Comparison of ENCODE assay signal across 9 mouse cellular contexts in the genomic region with DNA sequence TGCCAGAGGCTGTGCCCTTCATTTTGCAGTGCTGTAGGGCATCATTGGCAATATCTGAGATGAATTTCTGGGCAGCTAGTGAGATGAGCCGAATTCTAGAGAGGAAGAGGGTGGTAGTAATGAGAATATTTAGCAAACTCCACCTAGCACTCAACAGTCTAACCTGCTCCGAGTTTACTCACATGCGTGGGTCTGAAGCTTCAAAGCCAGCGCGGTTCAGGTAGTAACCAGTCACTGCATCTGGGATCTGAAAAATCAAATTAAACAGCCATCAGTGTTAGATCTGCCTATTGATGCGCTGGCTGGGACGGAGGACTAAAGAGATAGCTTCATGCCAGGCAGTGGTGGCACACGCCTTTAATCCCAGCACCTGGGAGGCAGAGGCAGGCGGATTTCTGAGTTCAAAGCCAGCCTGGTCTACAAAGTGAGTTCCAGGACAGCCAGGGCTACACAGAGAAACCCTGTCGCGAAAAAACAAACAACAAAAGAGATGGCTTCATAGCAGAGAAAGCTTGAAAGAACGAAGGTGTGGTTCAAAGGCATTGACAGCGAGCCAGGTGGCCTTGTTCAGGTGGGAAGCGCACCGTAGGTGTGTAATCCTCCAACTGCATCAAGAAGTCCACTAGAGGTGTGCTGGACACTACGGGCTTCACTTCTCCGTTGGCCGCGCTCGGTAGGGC. TPM values are rescaled to one million over a fixed set of nuclear protein-coding genes. Genes with fewer than 3 reads are reported as not detected.
A peak's percentile ranks its signal among the peaks of the same experiment; 100 is the strongest.
DNase-seq lines count a peak whose midpoint lies in the region; ATAC-seq and TF ChIP-seq lines count a peak whose summit lies in the region.
"Not testable (repeated sequence)": the region's sequence is repeated elsewhere in the genome, so short reads cannot be mapped to it uniquely, and the experiment has no call there.
"Had no signal": no experiment of that assay in that cellular context is flagged by ENCODE, and none has a peak within 500 bp of the region (broad histone marks: within the 10 kb centered on the region; RNA-seq: fewer than 3 reads in every experiment).

No protein-coding gene starts in this region.

- H3K27ac ChIP-seq in embryonic fibroblast, embryonic 13.5 days (ENCODE audit: insufficient read depth, low read length): peak overlapping the region; percentile 53; the same call in 1 of the 2 replicates
- H3K27ac ChIP-seq in heart, embryonic 10.5 days: peak overlapping the region; percentile 96
- H3K27ac ChIP-seq in hindbrain, embryonic 15.5 days (replicated peaks): peak overlapping the region; percentile 88
- H3K27ac ChIP-seq in left cerebral cortex, adult 2 months: peak overlapping the region; percentile 84
- peak overlapping the region; percentile 83; the same call in 1 of the 2 replicates for H3K27ac ChIP-seq in liver, embryonic 16.5 days (ENCODE audit: low read length)
- H3K27ac ChIP-seq in midbrain, embryonic 14.5 days (replicated peaks; ENCODE audit: low read depth, low read length): peak overlapping the region; percentile 80; the same call in 1 of the 2 replicates
- peak overlapping the region; percentile 29; the same call in 1 of the 2 replicates for H3K27ac ChIP-seq in stomach, embryonic 14.5 days (ENCODE audit: low read length)

- H3K9ac ChIP-seq in hindbrain, embryonic 15.5 days: peak overlapping the region; percentile 89
- H3K9ac ChIP-seq in liver, embryonic 16.5 days (ENCODE audit: low read depth, low read length): peak overlapping the region; percentile 88
- H3K9ac ChIP-seq in midbrain, embryonic 14.5 days (replicated peaks; ENCODE audit: low read length): peak overlapping the region; percentile 88
- peak overlapping the region; percentile 63 for H3K9ac ChIP-seq in stomach, embryonic 14.5 days (replicated peaks; ENCODE audit: low read depth, low read length)

- H3K27me3 ChIP-seq in heart, embryonic 10.5 days (ENCODE audit: insufficient read depth, poor library complexity, severe bottlenecking); hindbrain, embryonic 15.5 days; liver, embryonic 16.5 days (ENCODE audit: control insufficient read depth, insufficient read depth, low read depth, low read length); midbrain, embryonic 14.5 days (ENCODE audit: control insufficient read depth, insufficient read depth, low read length); stomach, embryonic 14.5 days (ENCODE audit: control insufficient read depth, insufficient read depth, low read length): not testable (repeated sequence)

- not testable (repeated sequence) for H3K4me1 ChIP-seq in embryonic fibroblast, embryonic 13.5 days (ENCODE audit: control insufficient read depth, insufficient read depth, low read length); midbrain, embryonic 14.5 days (ENCODE audit: control insufficient read depth, insufficient read depth, low read length)
- peaks cover 26% of the 10 kb centered on the region for H3K4me1 ChIP-seq in heart, embryonic 10.5 days
- H3K4me1 ChIP-seq in hindbrain, embryonic 15.5 days (replicated peaks): peaks cover 25% of the 10 kb centered on the region
- peaks cover 29% of the 10 kb centered on the region for H3K4me1 ChIP-seq in liver, embryonic 16.5 days (ENCODE audit: control insufficient read depth, low read depth, low read length)
- H3K4me1 ChIP-seq in stomach, embryonic 14.5 days (ENCODE audit: control insufficient read depth, insufficient read depth, low read length): peaks cover 13% of the 10 kb centered on the region

- 32% methylated on average over 20 of the region's 20 CpGs for WGBS in heart, embryonic 10.5 days
- 36% methylated on average over 20 of the region's 20 CpGs for WGBS in hindbrain, embryonic 15.5 days
- WGBS in liver, embryonic 16.5 days (ENCODE audit: insufficient replicate concordance): 28% methylated on average over 20 of the region's 20 CpGs
- 35% methylated on average over 20 of the region's 20 CpGs for WGBS in midbrain, embryonic 14.5 days
- WGBS in stomach, embryonic 14.5 days: 32% methylated on average over 20 of the region's 20 CpGs

- not testable (repeated sequence) for ATAC-seq in hindbrain, embryonic 15.5 days (ENCODE audit: low FRiP score, low read depth); liver, embryonic 16.5 days (ENCODE audit: low read depth); midbrain, embryonic 14.5 days (ENCODE audit: low FRiP score, low TSS enrichment); stomach, embryonic 14.5 days (ENCODE audit: insufficient number of reproducible peaks, insufficient read depth, low FRiP score, low read depth)

- intact Hi-C loops in left cerebral cortex, adult 2 months (cut with DNase I): not testable (repeated sequence)

- TF ChIP-seq POLR2A in embryonic fibroblast, embryonic 13.5 days (IDR thresholded peaks at IDR 0.05; ENCODE audit: low read depth, low read length): peak; percentile 43

- not testable (repeated sequence) for TF ChIP-seq CTCF in embryonic fibroblast, embryonic 13.5 days (IDR thresholded peaks at IDR 0.05; ENCODE audit: borderline replicate concordance, insufficient read depth, low read length); left cerebral cortex, adult 2 months (IDR thresholded peaks at IDR 0.05)

- not testable (repeated sequence) for H3K9me3 ChIP-seq in heart, embryonic 10.5 days; hindbrain, embryonic 15.5 days; liver, embryonic 16.5 days (replicated peaks; ENCODE audit: control insufficient read depth, low read length); midbrain, embryonic 14.5 days (ENCODE audit: control insufficient read depth, low read length); stomach, embryonic 14.5 days (ENCODE audit: control insufficient read depth, low read depth, low read length)

- DNase-seq in MN1 (ENCODE audit: low spot score): peak; percentile 9
- peak; percentile 69 for DNase-seq in heart, embryonic 10.5 days (ENCODE audit: low spot score)
- DNase-seq in left cerebral cortex, adult 2 months (ENCODE audit: extremely low spot score in 1 of 2, low spot score in 2 of 2); midbrain, embryonic 14.5 days: not testable (repeated sequence)

- H3K4me2 ChIP-seq in hindbrain, embryonic 15.5 days: peak overlapping the region; percentile 97
- peak overlapping the region; percentile 90 for H3K4me2 ChIP-seq in liver, embryonic 16.5 days (ENCODE audit: low read depth, low read length)
- peak overlapping the region; percentile 89 for H3K4me2 ChIP-seq in midbrain, embryonic 14.5 days (ENCODE audit: low read length)
- H3K4me2 ChIP-seq in stomach, embryonic 14.5 days (replicated peaks; ENCODE audit: low read depth, low read length): peak overlapping the region; percentile 75

- peaks cover 58% of the 10 kb centered on the region for H3K36me3 ChIP-seq in heart, embryonic 10.5 days
- peaks cover 29% of the 10 kb centered on the region for H3K36me3 ChIP-seq in hindbrain, embryonic 15.5 days
- peaks cover 26% of the 10 kb centered on the region for H3K36me3 ChIP-seq in liver, embryonic 16.5 days (ENCODE audit: control insufficient read depth, insufficient read depth)
- H3K36me3 ChIP-seq in midbrain, embryonic 14.5 days (ENCODE audit: control insufficient read depth, insufficient read depth, low read length): peaks cover 57% of the 10 kb centered on the region
- peaks cover 25% of the 10 kb centered on the region for H3K36me3 ChIP-seq in stomach, embryonic 14.5 days (ENCODE audit: control insufficient read depth, insufficient read depth, low read length)

- peak overlapping the region; percentile 55 for H3K4me3 ChIP-seq in embryonic fibroblast, embryonic 13.5 days (ENCODE audit: insufficient read depth, low read length)
- H3K4me3 ChIP-seq in heart, embryonic 10.5 days: peak overlapping the region; percentile 96
- H3K4me3 ChIP-seq in hindbrain, embryonic 15.5 days: peak overlapping the region; percentile 97
- peak overlapping the region; percentile 72 for H3K4me3 ChIP-seq in left cerebral cortex, adult 2 months
- H3K4me3 ChIP-seq in liver, embryonic 16.5 days (ENCODE audit: low read depth, low read length): peak overlapping the region; percentile 92
- peak overlapping the region; percentile 92 for H3K4me3 ChIP-seq in midbrain, embryonic 14.5 days (replicated peaks; ENCODE audit: low read depth, low read length)
- peak overlapping the region; percentile 56 for H3K4me3 ChIP-seq in stomach, embryonic 14.5 days (ENCODE audit: low read depth, low read length)

RNA-seq across cellular contexts. Expression of gene Taf10, which starts 0.8 kb away (rescaled TPM):
- 146 and 155 TPM in 2 replicates for polyA plus RNA-seq in embryonic fibroblast, embryonic 13.5 days (2011; ENCODE audit: insufficient read length, low read depth, missing spikeins)
- 153 and 184 TPM in 2 replicates for polyA plus RNA-seq in heart, embryonic 10.5 days (2016; fragmentation: Nextera tagmentation; extraction: Ambion mirVana)
- 100 and 110 TPM in 2 replicates for polyA plus RNA-seq in hindbrain, embryonic 15.5 days (2015; fragmentation: Nextera tagmentation; extraction: Ambion mirVana)
- total RNA-seq in left cerebral cortex, adult 2 months (2021): 100 to 1,000 TPM; 110 to 111 TPM
- 82.4 and 84.8 TPM in 2 replicates for polyA plus RNA-seq in liver, embryonic 16.5 days (2015; fragmentation: Nextera tagmentation; extraction: Ambion mirVana)
- polyA plus RNA-seq in midbrain, embryonic 14.5 days (2014; fragmentation: Nextera tagmentation; extraction: Ambion mirVana): 131 and 152 TPM in 2 replicates
- 133 and 135 TPM in 2 replicates for polyA plus RNA-seq in stomach, embryonic 14.5 days (2014; fragmentation: Nextera tagmentation; extraction: Ambion mirVana)

RNA-seq across cellular contexts. Expression of gene Rrp8, which starts 6.2 kb away (rescaled TPM):
- 46.0 and 47.7 TPM in 2 replicates for polyA plus RNA-seq in embryonic fibroblast, embryonic 13.5 days (2011; ENCODE audit: insufficient read length, low read depth, missing spikeins)
- polyA plus RNA-seq in heart, embryonic 10.5 days (2016; fragmentation: Nextera tagmentation; extraction: Ambion mirVana): 30.9 and 40.6 TPM in 2 replicates
- polyA plus RNA-seq in hindbrain, embryonic 15.5 days (2015; fragmentation: Nextera tagmentation; extraction: Ambion mirVana): 24.9 and 26.0 TPM in 2 replicates
- total RNA-seq in left cerebral cortex, adult 2 months (2021): 10 to 100 TPM; 12.3 to 13.5 TPM
- 11.0 and 11.5 TPM in 2 replicates for polyA plus RNA-seq in liver, embryonic 16.5 days (2015; fragmentation: Nextera tagmentation; extraction: Ambion mirVana)
- polyA plus RNA-seq in midbrain, embryonic 14.5 days (2014; fragmentation: Nextera tagmentation; extraction: Ambion mirVana): 18.6 and 24.4 TPM in 2 replicates
- 39.0 and 40.2 TPM in 2 replicates for polyA plus RNA-seq in stomach, embryonic 14.5 days (2014; fragmentation: Nextera tagmentation; extraction: Ambion mirVana)

RNA-seq across cellular contexts. Expression of gene Ilk, which starts 7.0 kb away (rescaled TPM):
- 295 and 379 TPM in 2 replicates for polyA plus RNA-seq in embryonic fibroblast, embryonic 13.5 days (2011; ENCODE audit: insufficient read length, low read depth, missing spikeins)
- 371 and 403 TPM in 2 replicates for polyA plus RNA-seq in heart, embryonic 10.5 days (2016; fragmentation: Nextera tagmentation; extraction: Ambion mirVana)
- polyA plus RNA-seq in hindbrain, embryonic 15.5 days (2015; fragmentation: Nextera tagmentation; extraction: Ambion mirVana): 199 and 201 TPM in 2 replicates
- 10 to 100 TPM; 67.4 to 73.5 TPM for total RNA-seq in left cerebral cortex, adult 2 months (2021)
- polyA plus RNA-seq in liver, embryonic 16.5 days (2015; fragmentation: Nextera tagmentation; extraction: Ambion mirVana): 114 and 116 TPM in 2 replicates
- 166 and 199 TPM in 2 replicates for polyA plus RNA-seq in midbrain, embryonic 14.5 days (2014; fragmentation: Nextera tagmentation; extraction: Ambion mirVana)
- polyA plus RNA-seq in stomach, embryonic 14.5 days (2014; fragmentation: Nextera tagmentation; extraction: Ambion mirVana): 373 and 394 TPM in 2 replicates

RNA-seq across cellular contexts. Expression of gene Tpp1, which starts 8.6 kb away (rescaled TPM):
- polyA plus RNA-seq in embryonic fibroblast, embryonic 13.5 days (2011; ENCODE audit: insufficient read length, low read depth, missing spikeins): 200 and 265 TPM in 2 replicates
- 76.5 and 95.2 TPM in 2 replicates for polyA plus RNA-seq in heart, embryonic 10.5 days (2016; fragmentation: Nextera tagmentation; extraction: Ambion mirVana)
- 45.7 and 46.2 TPM in 2 replicates for polyA plus RNA-seq in hindbrain, embryonic 15.5 days (2015; fragmentation: Nextera tagmentation; extraction: Ambion mirVana)
- 10 to 100 TPM; 68.2 to 68.4 TPM for total RNA-seq in left cerebral cortex, adult 2 months (2021)
- polyA plus RNA-seq in liver, embryonic 16.5 days (2015; fragmentation: Nextera tagmentation; extraction: Ambion mirVana): 65.0 and 73.5 TPM in 2 replicates
- 22.5 and 49.5 TPM in 2 replicates for polyA plus RNA-seq in midbrain, embryonic 14.5 days (2014; fragmentation: Nextera tagmentation; extraction: Ambion mirVana)
- 79.9 and 80.2 TPM in 2 replicates for polyA plus RNA-seq in stomach, embryonic 14.5 days (2014; fragmentation: Nextera tagmentation; extraction: Ambion mirVana)

RNA-seq across cellular contexts. Expression of gene Dchs1, which starts 44.1 kb away (rescaled TPM):
- 12.8 and 28.6 TPM in 2 replicates for polyA plus RNA-seq in embryonic fibroblast, embryonic 13.5 days (2011; ENCODE audit: insufficient read length, low read depth, missing spikeins)
- 4.2 and 8.6 TPM in 2 replicates for polyA plus RNA-seq in heart, embryonic 10.5 days (2016; fragmentation: Nextera tagmentation; extraction: Ambion mirVana)
- polyA plus RNA-seq in hindbrain, embryonic 15.5 days (2015; fragmentation: Nextera tagmentation; extraction: Ambion mirVana): 14.3 and 14.8 TPM in 2 replicates
- total RNA-seq in left cerebral cortex, adult 2 months (2021): 10 to 100 TPM; 10.1 to 10.9 TPM
- 0.77 and 0.91 TPM in 2 replicates for polyA plus RNA-seq in liver, embryonic 16.5 days (2015; fragmentation: Nextera tagmentation; extraction: Ambion mirVana)
- polyA plus RNA-seq in midbrain, embryonic 14.5 days (2014; fragmentation: Nextera tagmentation; extraction: Ambion mirVana): 22.4 and 26.1 TPM in 2 replicates
- polyA plus RNA-seq in stomach, embryonic 14.5 days (2014; fragmentation: Nextera tagmentation; extraction: Ambion mirVana): 18.7 and 20.5 TPM in 2 replicates
- polyA plus RNA-seq: CD4-positive, CD25-positive, alpha-beta regulatory T cell, adult 4 months had no signal

Comparison
In these comparisons a context has a peak if more than half of its experiments do, and no peak if none do; other contexts are left out.
1. H3K27ac ChIP-seq: peak in every context shown above with its lines; median percentile 96 in heart, embryonic 10.5 days; 88 in hindbrain, embryonic 15.5 days; 84 in left cerebral cortex, adult 2 months; 83 in liver, embryonic 16.5 days; 80 in midbrain, embryonic 14.5 days; 53 in embryonic fibroblast, embryonic 13.5 days; 29 in stomach, embryonic 14.5 days.